Mouse (Mus musculus): ENCODE results near the gene Fam110a.
A peak's percentile ranks its signal among the peaks of the same experiment; 100 is the strongest.
"Not testable (repeated sequence)": the region's sequence is repeated elsewhere in the genome, so short reads cannot be mapped to it uniquely, and the experiment has no call there.

Gene Fam110a

GRCm38 (mm10) chr2:151979470-151980354 is at the start of gene Fam110a:
TSS of gene Fam110a (minus strand) at chr2:151980219.
- peak; percentile 91 for DNase-seq

GRCm38 (mm10) chr2:152029252-152030082 is 49.4 kb upstream of the Fam110a start:
- peak; percentile 98 for DNase-seq

- no peak for DNase-seq
These were observed 44.9 kb upstream of the Fam110a start for GRCm38 (mm10) chr2:152024883-152025422.

- no peak for DNase-seq
These were observed 42.0 kb upstream of the Fam110a start for GRCm38 (mm10) chr2:152022022-152022421.

- DNase-seq: peak; percentile 71
These were observed 40.2 kb upstream of the Fam110a start for GRCm38 (mm10) chr2:152020255-152020654.

- no peak for DNase-seq
These were observed 36.6 kb upstream of the Fam110a start for GRCm38 (mm10) chr2:152016666-152017065.

- DNase-seq: no peak
These were observed 36.0 kb upstream of the Fam110a start for GRCm38 (mm10) chr2:152015997-152016396.

GRCm38 (mm10) chr2:152012701-152013100 is 32.7 kb upstream of the Fam110a start:
- no peak for DNase-seq

GRCm38 (mm10) chr2:152012222-152012621 is 32.2 kb upstream of the Fam110a start:
- no peak for DNase-seq

GRCm38 (mm10) chr2:152011724-152012123 is 31.7 kb upstream of the Fam110a start:
- no peak for DNase-seq

GRCm38 (mm10) chr2:152010661-152011060 is 30.6 kb upstream of the Fam110a start:
- DNase-seq: no peak

GRCm38 (mm10) chr2:152010251-152010650 is 30.2 kb upstream of the Fam110a start:
- DNase-seq: no peak

- DNase-seq: no peak
These were observed 29.2 kb upstream of the Fam110a start for GRCm38 (mm10) chr2:152009061-152009779.

GRCm38 (mm10) chr2:152007783-152008182 is 27.8 kb upstream of the Fam110a start:
- peak; percentile 52 for DNase-seq

- DNase-seq: no peak
These were observed 22.5 kb upstream of the Fam110a start for GRCm38 (mm10) chr2:152002529-152002928.

- no peak for DNase-seq
These were observed 20.7 kb upstream of the Fam110a start for GRCm38 (mm10) chr2:152000735-152001134.

- no peak for DNase-seq
These were observed 20.3 kb upstream of the Fam110a start for GRCm38 (mm10) chr2:152000291-152000679.

- DNase-seq: no peak
These were observed 19.8 kb upstream of the Fam110a start for GRCm38 (mm10) chr2:151999669-152000290.

GRCm38 (mm10) chr2:151998932-151999331 is 18.9 kb upstream of the Fam110a start:
- DNase-seq: no peak

GRCm38 (mm10) chr2:151998505-151998899 is 18.5 kb upstream of the Fam110a start:
- no peak for DNase-seq

GRCm38 (mm10) chr2:151997776-151998504 is 17.9 kb upstream of the Fam110a start:
- DNase-seq: no peak

GRCm38 (mm10) chr2:151997190-151997575 is 17.2 kb upstream of the Fam110a start:
- DNase-seq: not testable (repeated sequence)
